Mouse (Mus musculus) forebrain, postnatal 0 days (tissue): ENCODE data around the gene Sigirr. TPM values are rescaled to one million over a fixed set of nuclear protein-coding genes. Genes with fewer than 3 reads are reported as not detected.

Experiments
- ATAC-seq: fragments of 200-750 bp; cut with Nextera tagmentation; 2 replicates; pipeline ENCODE4 v1.8.0; 2017; ENCODE audit warnings: mild to moderate bottlenecking, moderate library complexity
- DNase-seq: peaks from one replicate; pipeline ENCODE4 v3.0.0-alpha.2; 2015
- H3K27ac ChIP-seq: fragments of 300-500 bp; sonication (generic); 2 replicates; pipeline ENCODE4 v1.5.1; 2014; ENCODE audit warnings: low read depth, mild to moderate bottlenecking, antibody characterized with exemption, low read length, moderate library complexity, mixed read lengths
- H3K27me3 ChIP-seq: fragments of 300-500 bp; sonication (generic); 2 replicates; pipeline ENCODE4 v1.6.1; 2014; ENCODE audit warnings: mild to moderate bottlenecking, low read length, mixed read lengths; ENCODE audit not compliant: insufficient read depth
- H3K36me3 ChIP-seq: fragments of 300-500 bp; sonication (generic); 2 replicates; pipeline ENCODE4 v1.6.1; 2014; ENCODE audit warnings: mild to moderate bottlenecking, moderate library complexity; ENCODE audit not compliant: insufficient read depth
- H3K4me1 ChIP-seq: fragments of 300-500 bp; sonication (generic); 2 replicates; pipeline ENCODE4 v1.6.1; 2014; ENCODE audit warnings: antibody characterized with exemption; ENCODE audit not compliant: insufficient read depth
- H3K4me2 ChIP-seq: fragments of 300-500 bp; sonication (generic); 2 replicates; pipeline ENCODE4 v1.6.1; 2014; ENCODE audit warnings: low read depth, mild to moderate bottlenecking, moderate library complexity
- H3K4me3 ChIP-seq: fragments of 300-500 bp; sonication (generic); 2 replicates; pipeline ENCODE4 v1.5.1; 2014; ENCODE audit warnings: low read depth, low read length, mixed read lengths
- H3K9ac ChIP-seq: fragments of 300-500 bp; sonication (generic); 2 replicates; pipeline ENCODE4 v1.6.1; 2014; ENCODE audit warnings: mild to moderate bottlenecking
- H3K9me3 ChIP-seq: fragments of 300-500 bp; sonication (generic); 2 replicates; pipeline ENCODE4 v1.6.1; 2016; ENCODE audit warnings: low read length
- CTCF ChIP-seq: sonication (generic); IDR thresholded peaks from 2 replicates; pipeline ENCODE4 v1.5.1; 2016; ENCODE audit warnings: antibody characterized with exemption, control low read depth, low read depth
- WGBS: fragments of 180-500 bp; shearing (Covaris S2); extraction: QIAGEN DNeasy Blood & Tissue Kit; methylation state at CpG from one replicate; pipeline ENCODE4 v1.1.7; 2014; 5-methylcytosine and 5-hydroxymethylcytosine counted together
- polyA plus RNA-seq: library from polyadenylated mRNA; unstranded; fragments of >200 nt; fragmentation: Nextera tagmentation; extraction: Ambion mirVana; gene quantifications from 2 replicates; pipeline ENCODE4 v1.2.1, GENCODE M21; 2015
- total RNA-seq: library from RNA; depleted of rRNA; stranded (reverse); fragments of >200 nt; gene quantifications from 2 replicates; pipeline ENCODE4 v1.2.3, GENCODE M21; 2014; rRNA removed

Gene Sigirr
- 2.9 TPM in 2 replicates for total RNA-seq
- 2.4 and 2.7 TPM in 2 replicates for polyA plus RNA-seq

DNA sequence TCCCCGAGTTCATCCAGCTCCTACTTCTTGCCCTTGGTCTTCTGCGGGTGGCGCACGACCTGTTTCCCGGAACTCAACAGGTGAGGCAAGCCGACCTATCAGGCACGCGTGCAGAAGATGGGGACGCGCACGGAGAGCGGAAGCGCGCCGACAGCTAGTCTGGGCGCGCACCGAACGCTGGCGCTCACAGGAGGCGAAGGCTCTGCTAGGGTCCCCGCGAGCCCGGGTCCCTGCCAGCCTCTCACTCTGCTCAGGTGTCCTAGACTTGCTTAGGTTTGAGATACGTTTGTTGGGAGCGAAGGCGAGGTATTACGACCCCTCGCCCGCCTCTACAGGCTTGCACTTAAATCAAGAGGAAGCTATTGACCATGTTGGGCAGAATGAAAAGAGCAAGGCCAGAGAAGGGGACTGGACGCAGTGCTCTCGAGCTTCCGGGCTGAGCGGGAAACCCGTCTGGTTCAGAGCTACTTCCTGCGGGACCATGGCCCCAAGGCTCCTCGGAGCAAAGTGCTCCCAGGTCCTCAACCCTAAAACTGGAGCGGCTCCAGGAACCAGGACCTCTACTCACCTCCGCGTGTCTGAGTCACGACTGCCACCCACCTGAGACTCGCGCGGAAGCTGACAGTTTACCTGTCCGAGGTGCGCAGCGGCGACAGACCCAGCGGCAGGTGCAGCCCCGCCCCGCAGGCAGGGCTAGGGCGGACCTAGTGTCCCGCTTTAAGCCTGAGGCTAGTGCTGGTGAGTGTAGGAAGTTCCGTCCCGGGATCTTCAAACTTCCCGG lies at the start of gene Sigirr:
Gene Sigirr (minus strand): TSS at position 662 of the 781 bp plus-strand sequence.
- no peak for TF ChIP-seq CTCF
- Histone ChIP-seq H3K4me3 (peak within 1 kb of the TSS; percentile 41), H3K4me2 (peak within 1 kb of the TSS; percentile 73), H3K27ac (no peak within 1 kb of the TSS), H3K4me1 (no peaks in the 10 kb centered on the region), H3K9ac (peak within 1 kb of the TSS; percentile 41), H3K27me3 (peaks cover 17% of the 10 kb centered on the region; the same call in 1 of the 2 replicates), H3K36me3 (no peaks in the 10 kb centered on the region), H3K9me3 (no peaks in the 10 kb centered on the region)
- 2% methylated on average over 56 of the region's 56 CpGs for WGBS
- DNase-seq (peak; percentile 62), ATAC-seq (peak; percentile 88)

DNA sequence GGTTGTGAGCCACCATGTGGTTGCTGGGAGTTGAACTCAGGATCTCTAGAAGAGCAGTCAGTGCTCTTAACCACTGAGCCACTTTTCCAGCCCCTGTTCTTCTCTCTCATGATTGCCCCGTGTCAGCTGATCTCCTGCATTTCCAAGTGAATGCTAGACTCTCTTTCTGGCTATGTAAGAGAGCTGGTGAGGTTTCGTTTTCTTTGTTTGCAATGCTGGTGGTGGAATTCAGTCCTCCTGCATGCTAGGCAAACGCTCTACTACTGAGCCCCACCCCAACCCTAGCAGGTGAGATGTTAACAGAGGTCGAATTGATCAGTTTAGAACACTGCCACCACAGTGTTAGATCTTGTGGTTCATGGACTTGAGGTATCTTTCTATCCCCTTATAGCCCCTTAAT lies 48.3 kb upstream of the Sigirr start:
- 76% methylated on average over 4 of the region's 4 CpGs for WGBS

DNA sequence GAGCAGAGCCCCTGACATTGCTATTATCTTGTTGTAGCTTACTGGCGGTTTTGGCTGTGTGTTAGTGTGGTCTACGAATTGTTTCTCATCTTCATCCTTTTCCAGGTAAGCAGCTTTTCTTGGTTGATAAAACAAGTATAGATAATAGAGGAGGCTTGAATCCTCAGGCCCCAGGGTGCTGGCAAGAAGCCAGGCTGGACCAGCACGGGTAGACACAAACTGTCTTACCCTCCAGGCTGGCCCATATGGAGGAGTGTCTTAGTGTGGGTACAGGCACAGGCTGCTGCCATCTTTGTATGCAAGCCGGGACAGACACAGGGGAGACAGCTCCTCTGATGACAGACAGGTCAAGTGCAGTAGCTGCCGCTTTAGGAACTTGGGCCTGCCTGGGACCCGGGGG lies 46.7 kb upstream of the Sigirr start:
- WGBS = 70% methylated on average over 6 of the region's 6 CpGs
- no peak for TF ChIP-seq CTCF
- ATAC-seq (no peak), DNase-seq (no peak)
- H3K9me3 ChIP-seq = no peaks in the 10 kb centered on the region
- H3K4me2 ChIP-seq = no peak overlapping the region
- H3K4me1 ChIP-seq = no peaks in the 10 kb centered on the region
- H3K36me3 ChIP-seq = peaks cover 25% of the 10 kb centered on the region
- H3K4me3 ChIP-seq = no peak overlapping the region
- H3K27ac ChIP-seq = no peak overlapping the region
- H3K27me3 ChIP-seq = no peaks in the 10 kb centered on the region
- H3K9ac ChIP-seq = no peak overlapping the region

More for the DNA sequence above, 48.3 kb upstream of the Sigirr start:
- no peak overlapping the region for H3K27ac ChIP-seq
- ATAC-seq (no peak), DNase-seq (no peak)
- H3K9ac ChIP-seq = no peak overlapping the region
- H3K9me3 ChIP-seq = no peaks in the 10 kb centered on the region
- H3K4me3 ChIP-seq = no peak overlapping the region
- no peaks in the 10 kb centered on the region for H3K27me3 ChIP-seq
- TF ChIP-seq CTCF = no peak
- H3K4me1 ChIP-seq = no peaks in the 10 kb centered on the region
- peaks cover 33% of the 10 kb centered on the region for H3K36me3 ChIP-seq
- H3K4me2 ChIP-seq = no peak overlapping the region

DNA sequence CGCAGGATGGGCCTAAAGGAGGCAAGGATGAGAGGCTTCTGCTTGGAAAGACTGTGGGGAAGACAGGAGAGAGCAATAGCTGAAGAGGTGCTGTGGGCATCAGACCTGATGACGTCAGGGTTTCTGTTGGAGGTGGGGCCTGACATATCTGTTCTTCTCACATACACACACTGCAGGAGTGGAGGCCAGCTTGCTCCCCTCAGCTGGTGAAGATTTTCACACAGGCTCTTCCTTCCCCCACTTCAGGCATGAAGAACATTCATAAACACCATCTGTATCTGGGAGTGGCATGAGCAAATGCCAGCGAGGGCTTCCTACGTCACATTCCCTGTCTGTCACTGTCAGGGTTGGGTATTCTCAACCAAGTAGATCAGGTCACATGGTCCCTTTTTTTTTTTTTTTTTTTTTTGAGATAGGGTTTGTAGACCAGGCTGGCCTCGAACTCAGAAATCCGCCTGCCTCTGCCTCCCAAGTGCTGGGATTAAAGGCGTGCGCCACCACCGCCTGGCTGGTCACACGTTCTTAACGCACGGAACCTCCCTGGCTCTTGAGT lies 45.7 kb upstream of the Sigirr start:
- DNase-seq (no peak), ATAC-seq (no peak)
- Histone ChIP-seq H3K4me1 (no peaks in the 10 kb centered on the region), H3K27ac (no peak overlapping the region), H3K9me3 (no peaks in the 10 kb centered on the region), H3K4me3 (no peak overlapping the region), H3K4me2 (no peak overlapping the region), H3K27me3 (no peaks in the 10 kb centered on the region), H3K36me3 (peaks cover 17% of the 10 kb centered on the region), H3K9ac (no peak overlapping the region)
- TF ChIP-seq CTCF = no peak
- 91% methylated on average over 12 of the region's 12 CpGs for WGBS

DNA sequence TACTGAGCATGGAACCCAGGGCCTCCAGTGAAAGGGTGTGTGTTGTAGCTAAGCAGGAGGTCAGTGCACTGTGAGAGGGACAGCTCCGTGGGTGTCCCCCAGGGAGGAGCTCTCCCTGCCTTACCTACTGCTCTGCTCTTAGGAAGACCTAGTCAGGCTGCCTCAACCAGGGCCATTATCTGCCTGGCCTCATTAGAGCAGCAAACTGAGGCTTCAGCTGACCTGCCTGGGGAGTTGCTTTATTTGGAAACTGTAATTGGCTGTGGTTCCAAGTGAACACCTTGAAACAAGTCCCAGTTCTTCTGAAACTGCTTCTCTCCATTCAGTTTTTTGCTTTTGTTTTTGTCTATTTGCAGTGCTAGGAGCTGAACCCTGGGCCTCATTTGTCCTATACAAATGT lies 45.0 kb upstream of the Sigirr start:
- Histone ChIP-seq H3K36me3 (peaks cover 16% of the 10 kb centered on the region), H3K4me1 (no peaks in the 10 kb centered on the region), H3K4me2 (no peak overlapping the region), H3K27ac (no peak overlapping the region), H3K9me3 (no peaks in the 10 kb centered on the region), H3K9ac (no peak overlapping the region), H3K27me3 (no peaks in the 10 kb centered on the region), H3K4me3 (no peak overlapping the region)
- ATAC-seq = no peak
- DNase-seq = no peak
- no peak for TF ChIP-seq CTCF
- 60% methylated on average over 1 of the region's 1 CpGs for WGBS

DNA sequence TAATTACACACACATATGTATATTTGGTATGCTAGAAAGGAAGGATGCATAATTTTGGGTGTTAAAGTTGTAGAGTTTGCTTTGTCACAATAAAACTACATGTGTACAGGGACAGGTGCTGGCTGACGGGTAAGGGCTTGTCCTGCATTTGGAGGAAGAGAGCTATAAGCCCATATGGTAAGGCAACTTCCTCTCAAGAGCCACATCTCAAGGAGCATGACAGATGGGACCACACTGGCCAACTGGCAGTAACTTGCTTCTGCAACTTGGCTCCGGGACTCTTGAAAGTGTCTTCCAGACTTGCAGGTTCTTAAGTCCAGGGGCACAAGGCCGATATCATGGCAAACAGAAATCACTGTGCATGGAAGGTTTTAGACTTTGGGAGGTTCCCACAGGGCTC lies 44.3 kb upstream of the Sigirr start:
- WGBS = 73% methylated on average over 3 of the region's 3 CpGs
- H3K4me3 ChIP-seq = no peak overlapping the region
- TF ChIP-seq CTCF = no peak
- no peak overlapping the region for H3K9ac ChIP-seq
- H3K4me2 ChIP-seq = no peak overlapping the region
- peaks cover 16% of the 10 kb centered on the region for H3K36me3 ChIP-seq
- no peaks in the 10 kb centered on the region for H3K9me3 ChIP-seq
- no peaks in the 10 kb centered on the region for H3K27me3 ChIP-seq
- peak; percentile 62; the same call in 1 of the 2 replicates for ATAC-seq
- peak; percentile 27 for DNase-seq
- H3K27ac ChIP-seq = no peak overlapping the region
- no peaks in the 10 kb centered on the region for H3K4me1 ChIP-seq

DNA sequence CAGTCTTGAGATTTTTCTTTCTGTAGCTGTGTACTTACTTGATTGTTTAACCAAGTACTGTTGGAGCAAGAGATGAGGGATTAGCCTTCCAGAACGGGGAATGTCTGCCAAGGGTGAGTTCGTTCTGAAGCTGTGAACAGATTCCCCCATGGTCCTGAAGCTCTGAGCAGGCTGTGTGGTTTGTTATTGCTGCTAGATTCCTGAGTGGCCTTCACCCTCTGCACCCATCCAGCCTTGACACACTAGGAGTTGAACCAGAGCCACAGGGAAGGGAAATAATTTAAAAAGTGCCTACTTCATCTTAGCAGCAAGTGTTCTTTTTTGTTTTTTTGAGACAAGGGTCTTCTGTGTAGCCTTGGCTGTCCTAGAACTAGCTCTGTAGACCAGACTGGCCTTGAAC lies 43.5 kb upstream of the Sigirr start:
- no peak overlapping the region for H3K4me2 ChIP-seq
- WGBS = 73% methylated on average over 2 of the region's 2 CpGs
- TF ChIP-seq CTCF = no peak
- H3K27ac ChIP-seq = no peak overlapping the region
- no peak for DNase-seq
- no peak for ATAC-seq
- H3K9me3 ChIP-seq = no peaks in the 10 kb centered on the region
- peaks cover 16% of the 10 kb centered on the region for H3K36me3 ChIP-seq
- no peak overlapping the region for H3K9ac ChIP-seq
- H3K4me3 ChIP-seq = no peak overlapping the region
- no peaks in the 10 kb centered on the region for H3K4me1 ChIP-seq
- H3K27me3 ChIP-seq = no peaks in the 10 kb centered on the region
